Mouse (Mus musculus): ENCODE measurements around the gene Bank1. TPM values are rescaled to one million over a fixed set of nuclear protein-coding genes. Genes with fewer than 3 reads are reported as not detected.

Gene Bank1
- total RNA-seq, 2 experiments from 2014 or later: 1.6 TPM; not detected in 1

GRCm38 (mm10) chr3:136040041-136040440 is 285.8 kb downstream of the Bank1 start:
- ATAC-seq (replicated peaks; ENCODE audit: low FRiP score, low TSS enrichment, poor library complexity, severe bottlenecking): no peak

- no peak for ATAC-seq (replicated peaks; ENCODE audit: low FRiP score, low TSS enrichment, poor library complexity, severe bottlenecking)
Observed at GRCm38 (mm10) chr3:136039446-136039845, 286.4 kb downstream of the Bank1 start.

GRCm38 (mm10) chr3:136037254-136037653 is 288.6 kb downstream of the Bank1 start:
- ATAC-seq (replicated peaks; ENCODE audit: low FRiP score, low TSS enrichment, poor library complexity, severe bottlenecking): 0 out of 2 replicates have a peak, but pooled peaks have one; percentile 44

GRCm38 (mm10) chr3:136035784-136036183 is 290.1 kb downstream of the Bank1 start:
- ATAC-seq (replicated peaks; ENCODE audit: low FRiP score, low TSS enrichment, poor library complexity, severe bottlenecking): no peak

- ATAC-seq (replicated peaks; ENCODE audit: low FRiP score, low TSS enrichment, poor library complexity, severe bottlenecking): no peak
Observed at GRCm38 (mm10) chr3:136024876-136025275, 301.0 kb downstream of the Bank1 start.

- ATAC-seq (replicated peaks; ENCODE audit: low FRiP score, low TSS enrichment, poor library complexity, severe bottlenecking): no peak
Observed at GRCm38 (mm10) chr3:136017517-136017916, 308.3 kb downstream of the Bank1 start.

- ATAC-seq (replicated peaks; ENCODE audit: low FRiP score, low TSS enrichment, poor library complexity, severe bottlenecking): no peak
Observed at GRCm38 (mm10) chr3:136010616-136011015, 315.2 kb downstream of the Bank1 start.

- ATAC-seq (replicated peaks; ENCODE audit: low FRiP score, low TSS enrichment, poor library complexity, severe bottlenecking): no peak
Observed at GRCm38 (mm10) chr3:136007846-136008245, 318.0 kb downstream of the Bank1 start.

GRCm38 (mm10) chr3:136007081-136007828 is 318.6 kb downstream of the Bank1 start:
- no peak for ATAC-seq (replicated peaks; ENCODE audit: low FRiP score, low TSS enrichment, poor library complexity, severe bottlenecking)

Data from megakaryocyte-erythroid progenitor cell, adult 5-6 weeks (primary cell).